Mouse (Mus musculus) kidney, adult 2 months (tissue): ENCODE measurements around the gene Elavl1.

Experiments
- CTCF ChIP-seq: fragments of 200-500 bp; conservative IDR thresholded peaks from 2 replicates; pipeline ENCODE4 v1.5.1; 2011; ENCODE audit warnings: low read depth, mild to moderate bottlenecking, control low read depth, low read length, moderate library complexity, mixed read lengths; ENCODE audit not compliant: insufficient read depth, insufficient read length
- POLR2A ChIP-seq: fragments of 200-500 bp; IDR thresholded peaks from one replicate; pipeline ENCODE4 v1.6.1; 2011; ENCODE audit warnings: low read depth, low read length, control low read depth

DNA sequence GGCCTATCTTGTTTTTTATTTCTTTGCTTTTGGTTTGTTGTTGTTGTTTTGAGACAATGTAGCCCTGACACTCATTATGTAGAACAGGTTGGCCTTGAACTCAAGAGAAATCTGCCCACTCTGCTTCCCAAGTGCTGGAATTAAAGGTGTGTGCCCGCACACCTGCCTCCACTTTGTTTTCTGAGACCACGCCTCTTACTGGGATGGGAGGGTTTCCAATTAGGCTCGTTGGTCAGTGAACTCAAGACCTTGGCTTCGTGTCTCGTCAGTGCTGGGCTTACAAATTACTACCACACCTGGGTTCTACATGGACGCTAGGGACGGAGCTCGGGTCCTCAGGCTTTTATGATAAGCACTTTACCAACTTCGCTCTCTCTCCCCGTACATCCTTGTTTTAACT, 30.2 kb upstream of the Elavl1 start:
- TF ChIP-seq CTCF, result no peak
- no peak for TF ChIP-seq POLR2A
